Mouse (Mus musculus): ENCODE results near the gene Dph1. TPM values are rescaled to one million over a fixed set of nuclear protein-coding genes. Genes with fewer than 3 reads are reported as not detected.

Gene Dph1
- polyA plus RNA-seq, 1 experiment, result 25.7 TPM

DNA sequence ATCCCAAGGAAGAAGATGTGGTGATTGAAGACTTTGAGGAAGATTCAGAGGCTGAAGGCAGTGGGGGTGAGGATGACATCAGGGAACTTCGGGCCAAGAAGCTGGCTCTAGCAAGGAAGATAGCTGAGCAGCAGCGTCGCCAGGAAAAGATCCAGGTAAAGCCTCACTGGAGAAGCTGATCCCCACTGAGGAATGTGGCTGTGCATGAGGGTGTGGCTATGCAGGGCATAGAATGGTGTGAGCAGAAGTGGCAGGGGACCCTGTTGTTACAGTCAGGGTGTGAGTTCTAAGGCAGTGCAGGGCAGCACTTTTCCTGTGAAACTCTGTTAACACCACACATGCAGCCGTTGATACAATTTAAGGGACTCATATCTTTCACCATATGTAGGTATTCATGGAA lies 48.3 kb downstream of the Dph1 start:
- DNase-seq, result no peak

DNA sequence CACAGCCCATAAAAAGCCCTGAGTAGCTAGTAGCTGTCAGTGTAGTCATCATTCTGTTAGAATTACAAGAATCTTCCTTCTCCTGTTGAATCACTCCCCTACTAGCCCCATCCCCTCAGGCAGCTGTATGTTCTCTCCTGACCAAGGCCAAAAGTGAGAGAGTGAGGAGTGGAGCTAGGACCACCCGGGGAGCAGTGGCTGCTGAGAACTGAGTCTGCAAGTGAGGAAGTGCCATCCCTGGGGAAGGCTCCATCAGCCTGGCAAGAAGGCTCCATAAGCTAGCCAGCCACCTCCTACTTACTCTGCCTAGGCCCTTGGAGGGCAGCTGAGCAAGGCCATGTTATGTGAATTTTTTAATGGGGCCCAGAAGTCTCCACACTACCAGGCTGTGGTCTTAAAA lies 49.1 kb downstream of the Dph1 start:
- DNase-seq, result no peak
- no peak overlapping the region for H3K4me3 ChIP-seq (replicated peaks; ENCODE audit: extremely low read depth, low read depth, low read length)
- WGBS, result 58% methylated on average over 1 of the region's 1 CpGs
- peaks cover 31% of the 10 kb centered on the region for H3K4me1 ChIP-seq (ENCODE audit: control insufficient read depth, insufficient read depth, low read length)
- TF ChIP-seq CTCF (IDR thresholded peaks at IDR 0.05; ENCODE audit: insufficient read depth, low read length) (no peak), POLR2A (IDR thresholded peaks at IDR 0.05; ENCODE audit: borderline replicate concordance, extremely low read depth, low read depth, low read length) (no peak)

More for the DNA sequence above, 48.3 kb downstream of the Dph1 start:
- Histone ChIP-seq H3K4me1 (ENCODE audit: control insufficient read depth, insufficient read depth, low read length) (peaks cover 23% of the 10 kb centered on the region), H3K4me3 (replicated peaks; ENCODE audit: extremely low read depth, low read depth, low read length) (no peak overlapping the region)
- WGBS, result 78% methylated on average over 4 of the region's 4 CpGs
- TF ChIP-seq POLR2A (IDR thresholded peaks at IDR 0.05; ENCODE audit: borderline replicate concordance, extremely low read depth, low read depth, low read length) (no peak), CTCF (IDR thresholded peaks at IDR 0.05; ENCODE audit: insufficient read depth, low read length) (no peak)

DNA sequence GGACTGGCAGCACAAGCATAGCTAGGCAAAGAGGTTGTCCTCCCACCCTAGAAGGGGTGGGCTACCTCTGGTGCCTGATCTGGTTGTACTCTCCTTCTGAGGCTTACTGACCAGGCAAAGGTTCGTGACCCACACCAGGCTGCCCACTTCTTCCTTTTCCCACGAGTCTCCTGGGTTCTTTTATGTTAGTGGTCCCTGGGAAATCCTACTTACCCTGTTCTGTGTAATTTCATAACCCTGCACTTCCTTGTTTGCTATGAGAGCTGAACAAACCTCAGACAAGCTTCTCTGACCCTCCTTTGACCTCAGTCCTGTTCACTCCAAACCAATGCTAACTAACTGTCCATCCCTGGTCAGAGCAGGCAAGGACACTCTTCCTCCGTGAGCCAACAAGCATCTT lies 50.0 kb downstream of the Dph1 start:
- Histone ChIP-seq H3K4me1 (ENCODE audit: control insufficient read depth, insufficient read depth, low read length) (peaks cover 36% of the 10 kb centered on the region), H3K4me3 (replicated peaks; ENCODE audit: extremely low read depth, low read depth, low read length) (no peak overlapping the region)
- TF ChIP-seq CTCF (IDR thresholded peaks at IDR 0.05; ENCODE audit: insufficient read depth, low read length) (no peak), POLR2A (IDR thresholded peaks at IDR 0.05; ENCODE audit: borderline replicate concordance, extremely low read depth, low read depth, low read length) (no peak)
- WGBS, result 48% methylated on average over 3 of the region's 3 CpGs
- DNase-seq, result peak; percentile 11

DNA sequence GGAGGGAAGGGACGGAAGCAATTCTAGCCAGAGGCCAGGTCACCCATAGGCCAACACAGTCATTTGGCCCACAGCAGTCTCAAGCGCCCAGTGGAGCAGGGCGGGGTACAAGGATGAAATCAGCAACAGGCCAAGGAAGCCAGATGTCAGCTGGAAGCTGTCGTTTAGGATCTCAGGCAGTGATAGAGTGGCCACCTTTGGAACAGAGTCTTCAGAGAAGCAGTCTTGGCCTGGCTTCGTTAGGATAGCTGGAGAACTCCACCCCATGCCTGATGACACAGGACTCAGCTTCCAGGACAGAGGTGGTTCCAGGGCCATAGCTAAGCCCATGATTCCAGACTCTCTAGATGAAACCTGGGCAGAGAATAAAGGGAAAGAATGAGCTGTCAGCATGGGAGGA lies 50.6 kb downstream of the Dph1 start:
- WGBS, result 50% methylated on average over 5 of the region's 5 CpGs
- DNase-seq, result no peak
- TF ChIP-seq CTCF (IDR thresholded peaks at IDR 0.05; ENCODE audit: insufficient read depth, low read length) (no peak), POLR2A (IDR thresholded peaks at IDR 0.05; ENCODE audit: borderline replicate concordance, extremely low read depth, low read depth, low read length) (no peak)
- Histone ChIP-seq H3K4me3 (replicated peaks; ENCODE audit: extremely low read depth, low read depth, low read length) (no peak overlapping the region), H3K4me1 (ENCODE audit: control insufficient read depth, insufficient read depth, low read length) (peaks cover 36% of the 10 kb centered on the region)

DNA sequence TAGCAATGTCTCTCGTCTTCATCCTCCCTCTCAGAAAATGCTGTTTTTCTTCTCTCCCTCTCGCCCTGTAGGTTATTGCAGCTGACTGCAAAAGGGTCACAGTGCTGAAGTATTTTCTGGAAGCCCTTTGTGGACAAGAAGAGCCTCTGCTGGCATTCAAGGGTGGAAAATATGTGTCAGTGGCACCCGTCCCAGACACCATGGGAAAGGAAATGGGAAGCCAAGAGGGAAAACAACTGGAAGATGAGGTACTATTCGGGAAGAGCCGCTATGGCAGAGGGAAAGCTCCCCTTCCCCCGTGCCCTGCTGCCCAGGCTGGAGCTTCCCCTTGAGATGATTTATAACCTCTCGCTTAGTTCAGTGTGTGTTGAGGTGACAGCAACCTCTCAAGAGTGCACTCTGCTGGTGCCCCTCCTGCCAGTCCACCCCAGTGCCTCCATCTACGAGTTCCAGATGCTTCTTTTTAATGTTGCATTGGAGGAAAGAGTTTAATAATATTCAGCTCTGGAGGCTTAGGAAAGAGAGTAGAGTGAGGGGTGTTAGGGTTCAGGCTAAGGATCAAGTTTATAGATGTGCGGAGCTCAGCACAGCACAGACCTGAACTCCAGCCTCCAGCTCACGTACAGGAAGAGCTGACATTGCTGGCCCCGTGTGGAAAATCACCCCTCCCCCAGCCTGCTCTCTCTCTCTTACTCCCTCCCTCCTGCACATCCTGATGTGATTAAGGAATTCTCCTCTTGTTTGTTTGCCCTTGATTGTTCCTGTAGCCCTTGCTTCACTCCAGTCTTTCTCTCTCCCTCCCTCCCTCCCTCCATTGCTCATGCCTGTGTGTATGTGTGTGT lies 51.7 kb downstream of the Dph1 start:
- peak; percentile 68 for DNase-seq
- H3K4me1 ChIP-seq (ENCODE audit: control insufficient read depth, insufficient read depth, low read length), result peaks cover 39% of the 10 kb centered on the region
- TF ChIP-seq CTCF (IDR thresholded peaks at IDR 0.05; ENCODE audit: insufficient read depth, low read length) (0 out of 2 replicates have a peak, but pooled peaks have one; percentile 24), POLR2A (IDR thresholded peaks at IDR 0.05; ENCODE audit: borderline replicate concordance, extremely low read depth, low read depth, low read length) (no peak)
- 18% methylated on average over 11 of the region's 11 CpGs for WGBS
- H3K4me3 ChIP-seq (replicated peaks; ENCODE audit: extremely low read depth, low read depth, low read length), result no peak overlapping the region

DNA sequence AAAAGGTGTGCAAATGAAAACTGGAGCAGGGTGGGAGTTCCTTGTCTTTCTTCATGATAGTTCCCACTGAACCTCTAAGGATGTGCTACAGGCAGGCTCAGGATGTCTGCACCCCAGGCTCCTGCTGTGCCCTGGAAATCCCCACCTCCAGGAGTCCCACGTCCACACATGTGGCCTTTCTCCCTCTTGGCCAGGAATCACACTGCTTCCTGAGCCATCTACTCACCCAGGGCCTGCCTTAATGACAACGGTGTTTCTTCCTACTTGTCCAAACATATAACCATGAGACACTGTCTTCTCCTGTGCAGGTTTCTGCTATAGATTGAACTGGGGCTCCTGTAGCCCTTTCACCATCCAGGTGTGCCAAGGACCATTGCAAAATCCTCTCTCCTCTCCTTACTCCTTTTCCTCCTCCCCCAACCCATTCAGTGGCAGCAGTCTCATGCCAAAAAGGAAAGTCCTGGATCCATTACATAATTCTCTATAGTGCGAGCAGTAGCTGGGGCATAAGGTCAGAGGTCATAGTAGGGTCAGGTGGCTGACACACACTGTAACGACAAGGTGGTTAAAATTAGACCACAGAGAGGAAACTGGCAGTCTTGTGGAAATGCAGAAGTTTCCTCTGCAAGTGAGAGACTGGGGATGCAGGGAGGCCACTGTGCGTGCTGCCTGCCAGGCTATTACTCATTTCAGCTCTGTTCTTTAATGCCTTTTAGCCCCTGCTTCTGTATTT lies 54.2 kb downstream of the Dph1 start:
- DNase-seq, result peak; percentile 37
- WGBS, result 11% methylated on average over 5 of the region's 5 CpGs
- TF ChIP-seq CTCF (IDR thresholded peaks at IDR 0.05; ENCODE audit: insufficient read depth, low read length) (no peak), POLR2A (IDR thresholded peaks at IDR 0.05; ENCODE audit: borderline replicate concordance, extremely low read depth, low read depth, low read length) (no peak)
- H3K4me3 ChIP-seq (replicated peaks; ENCODE audit: extremely low read depth, low read depth, low read length), result no peak overlapping the region
- peaks cover 50% of the 10 kb centered on the region for H3K4me1 ChIP-seq (ENCODE audit: control insufficient read depth, insufficient read depth, low read length)

DNA sequence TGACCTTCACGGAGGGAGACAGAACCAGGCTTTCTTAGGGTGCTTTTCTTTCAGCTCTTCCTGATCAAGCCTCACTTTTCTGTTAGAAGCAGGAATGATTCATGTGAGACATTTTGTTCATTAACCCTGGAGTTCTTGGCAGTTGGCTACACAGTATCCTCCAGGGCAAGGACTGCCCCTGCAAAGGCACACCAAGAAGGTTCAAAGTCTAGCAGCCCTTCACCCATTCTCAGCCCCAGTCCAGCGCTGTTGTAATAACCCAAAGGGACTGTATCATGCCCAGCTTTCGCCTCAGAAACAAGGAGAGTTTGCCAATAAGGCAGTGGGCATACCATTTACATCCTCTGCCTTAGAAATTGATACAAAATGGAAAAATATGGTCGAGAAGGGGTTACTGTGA lies 55.7 kb downstream of the Dph1 start:
- WGBS, result 91% methylated on average over 4 of the region's 4 CpGs
- H3K4me3 ChIP-seq (replicated peaks; ENCODE audit: extremely low read depth, low read depth, low read length), result no peak overlapping the region
- no peak for DNase-seq
- TF ChIP-seq CTCF (IDR thresholded peaks at IDR 0.05; ENCODE audit: insufficient read depth, low read length) (no peak), POLR2A (IDR thresholded peaks at IDR 0.05; ENCODE audit: borderline replicate concordance, extremely low read depth, low read depth, low read length) (no peak)
- H3K4me1 ChIP-seq (ENCODE audit: control insufficient read depth, insufficient read depth, low read length), result peaks cover 47% of the 10 kb centered on the region

DNA sequence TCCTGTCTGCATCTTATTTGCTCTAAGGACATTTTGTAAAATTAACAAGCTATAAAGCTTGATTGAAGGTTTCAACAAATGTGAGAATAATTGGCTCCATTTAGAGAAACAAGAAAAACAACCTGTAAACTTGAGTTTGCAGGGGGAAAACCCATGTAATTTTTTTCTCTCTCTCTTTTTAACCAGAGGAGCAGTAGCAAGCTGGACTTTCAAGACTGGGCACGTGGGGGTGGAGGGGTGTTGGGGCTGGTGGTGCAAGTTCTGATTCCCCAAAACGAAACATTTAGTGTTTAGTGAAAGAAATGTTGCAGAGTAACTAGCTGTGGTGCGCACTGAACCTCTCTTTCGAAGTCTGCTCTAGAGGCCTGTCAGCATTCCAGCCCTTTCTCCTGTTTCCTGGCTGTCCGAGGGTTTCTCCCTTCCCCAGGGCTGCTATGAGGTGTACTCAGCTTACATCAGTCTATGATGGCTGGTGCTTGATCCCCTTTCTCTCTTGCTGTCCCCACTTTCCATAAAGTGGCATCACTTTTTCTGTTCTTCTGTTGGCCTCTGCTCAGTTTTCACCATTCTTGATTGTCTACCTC lies 56.5 kb downstream of the Dph1 start:
- TF ChIP-seq POLR2A (IDR thresholded peaks at IDR 0.05; ENCODE audit: borderline replicate concordance, extremely low read depth, low read depth, low read length) (no peak), CTCF (IDR thresholded peaks at IDR 0.05; ENCODE audit: insufficient read depth, low read length) (no peak)
- no peak overlapping the region for H3K4me3 ChIP-seq (replicated peaks; ENCODE audit: extremely low read depth, low read depth, low read length)
- no peak for DNase-seq
- H3K4me1 ChIP-seq (ENCODE audit: control insufficient read depth, insufficient read depth, low read length), result peaks cover 39% of the 10 kb centered on the region
- 53% methylated on average over 5 of the region's 5 CpGs for WGBS

DNA sequence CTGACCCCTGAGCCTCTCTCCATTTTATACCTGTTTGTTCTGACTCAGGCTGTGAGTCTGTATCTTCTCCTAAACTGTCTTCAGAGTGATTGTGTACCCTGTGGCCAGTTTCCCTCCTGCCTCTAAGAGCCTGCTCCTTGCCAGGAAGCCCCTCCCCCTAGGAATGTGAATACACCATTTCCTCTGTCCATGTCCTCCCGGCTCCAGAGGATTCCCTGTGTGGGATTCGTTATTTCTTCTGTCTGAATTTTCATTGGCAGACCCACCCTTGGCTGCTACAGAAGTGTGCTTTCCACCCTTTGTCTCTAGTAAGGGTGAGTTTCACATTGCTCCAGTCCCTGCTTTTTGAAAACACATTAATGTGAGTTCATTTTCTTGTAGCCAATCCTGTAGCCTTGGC lies 57.1 kb downstream of the Dph1 start:
- TF ChIP-seq POLR2A (IDR thresholded peaks at IDR 0.05; ENCODE audit: borderline replicate concordance, extremely low read depth, low read depth, low read length) (no peak), CTCF (IDR thresholded peaks at IDR 0.05; ENCODE audit: insufficient read depth, low read length) (no peak)
- peaks cover 34% of the 10 kb centered on the region for H3K4me1 ChIP-seq (ENCODE audit: control insufficient read depth, insufficient read depth, low read length)
- 35% methylated on average over 2 of the region's 2 CpGs for WGBS
- DNase-seq, result peak; percentile 13
- H3K4me3 ChIP-seq (replicated peaks; ENCODE audit: extremely low read depth, low read depth, low read length), result no peak overlapping the region
